Mouse (Mus musculus) neural tube, embryonic 14.5 days (tissue): ENCODE measurements around the gene Ptprj. TPM values are rescaled to one million over a fixed set of nuclear protein-coding genes. Genes with fewer than 3 reads are reported as not detected.

Source experiments
- ATAC-seq: fragments of 200-750 bp; cut with Nextera tagmentation; 2 replicates; pipeline ENCODE4 v1.8.0; 2017; ENCODE audit warnings: low read depth, mild to moderate bottlenecking, moderate TSS enrichment, moderate library complexity
- H3K27ac ChIP-seq: fragments of 300-500 bp; sonication (generic); 2 replicates; pipeline ENCODE4 v1.5.1; 2014; ENCODE audit warnings: low read depth, mild to moderate bottlenecking, control low read depth, low read length, moderate library complexity, mixed read lengths
- H3K27me3 ChIP-seq: fragments of 300-500 bp; sonication (generic); 2 replicates; pipeline ENCODE4 v1.6.1; 2014; ENCODE audit warnings: low read length; ENCODE audit not compliant: control insufficient read depth, insufficient read depth
- H3K36me3 ChIP-seq: fragments of 300-500 bp; sonication (generic); 2 replicates; pipeline ENCODE4 v1.6.1; 2014; ENCODE audit warnings: low read length, mixed read lengths; ENCODE audit not compliant: control insufficient read depth, insufficient read depth
- H3K4me1 ChIP-seq: fragments of 300-500 bp; sonication (generic); 2 replicates; pipeline ENCODE4 v1.6.1; 2014; ENCODE audit warnings: low read length; ENCODE audit not compliant: control insufficient read depth, insufficient read depth
- H3K4me2 ChIP-seq: fragments of 300-500 bp; sonication (generic); 2 replicates; pipeline ENCODE4 v1.6.1; 2014; ENCODE audit warnings: mild to moderate bottlenecking, low read depth, low read length, control low read depth
- H3K4me3 ChIP-seq: fragments of 300-500 bp; sonication (generic); 2 replicates; pipeline ENCODE4 v1.5.1; 2014; ENCODE audit warnings: low read depth, low read length, control low read depth, mixed read lengths
- H3K9ac ChIP-seq: fragments of 300-500 bp; sonication (generic); replicated peaks from 2 replicates; pipeline ENCODE4 v1.6.1; 2014; ENCODE audit warnings: low read depth, mild to moderate bottlenecking, control low read depth, low read length, mixed read lengths
- H3K9me3 ChIP-seq: fragments of 300-500 bp; sonication (generic); 2 replicates; pipeline ENCODE4 v1.6.1; 2016; ENCODE audit warnings: low read length; ENCODE audit not compliant: control insufficient read depth
- WGBS: fragments of 180-500 bp; shearing (Covaris S2); extraction: QIAGEN DNeasy Blood & Tissue Kit; methylation state at CpG from one replicate; pipeline ENCODE4 v1.1.7; 2014; 5-methylcytosine and 5-hydroxymethylcytosine counted together
- polyA plus RNA-seq: library from polyadenylated mRNA; unstranded; fragments of >200 nt; fragmentation: Nextera tagmentation; extraction: Ambion mirVana; gene quantifications from 2 replicates; pipeline ENCODE4 v1.2.1, GENCODE M21; 2014

Gene Ptprj
- polyA plus RNA-seq, 1 experiment from 2014 or later, result 9.7 TPM

DNA sequence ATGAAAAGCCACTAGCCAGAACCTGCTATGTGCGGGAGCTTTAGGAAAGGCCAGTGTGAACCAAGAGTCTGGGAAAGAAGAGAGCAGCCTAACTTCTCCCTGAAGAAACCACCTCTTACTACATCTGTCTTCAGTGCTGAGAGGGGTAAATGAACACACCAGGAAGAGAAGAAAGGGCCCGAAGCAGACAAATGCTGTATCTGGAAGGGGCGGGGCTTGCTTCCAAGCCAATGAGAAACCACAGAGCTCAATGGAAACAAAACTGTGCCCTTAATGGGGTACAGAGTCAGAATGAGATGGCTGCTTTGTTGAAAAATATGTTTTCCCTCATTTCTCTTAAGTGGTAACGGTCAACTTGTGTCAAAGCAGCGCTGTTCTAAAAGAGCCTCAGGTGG, 83.8 kb downstream of the Ptprj start:
- H3K27me3 ChIP-seq, result no peaks in the 10 kb centered on the region
- H3K9ac ChIP-seq, result no peak overlapping the region
- H3K4me3 ChIP-seq, result no peak overlapping the region
- 80% methylated on average over 5 of the region's 5 CpGs for WGBS
- no peaks in the 10 kb centered on the region for H3K9me3 ChIP-seq
- H3K4me1 ChIP-seq, result no peaks in the 10 kb centered on the region
- no peak overlapping the region for H3K27ac ChIP-seq
- H3K36me3 ChIP-seq, result no peaks in the 10 kb centered on the region
- H3K4me2 ChIP-seq, result no peak overlapping the region
- no peak for ATAC-seq

DNA sequence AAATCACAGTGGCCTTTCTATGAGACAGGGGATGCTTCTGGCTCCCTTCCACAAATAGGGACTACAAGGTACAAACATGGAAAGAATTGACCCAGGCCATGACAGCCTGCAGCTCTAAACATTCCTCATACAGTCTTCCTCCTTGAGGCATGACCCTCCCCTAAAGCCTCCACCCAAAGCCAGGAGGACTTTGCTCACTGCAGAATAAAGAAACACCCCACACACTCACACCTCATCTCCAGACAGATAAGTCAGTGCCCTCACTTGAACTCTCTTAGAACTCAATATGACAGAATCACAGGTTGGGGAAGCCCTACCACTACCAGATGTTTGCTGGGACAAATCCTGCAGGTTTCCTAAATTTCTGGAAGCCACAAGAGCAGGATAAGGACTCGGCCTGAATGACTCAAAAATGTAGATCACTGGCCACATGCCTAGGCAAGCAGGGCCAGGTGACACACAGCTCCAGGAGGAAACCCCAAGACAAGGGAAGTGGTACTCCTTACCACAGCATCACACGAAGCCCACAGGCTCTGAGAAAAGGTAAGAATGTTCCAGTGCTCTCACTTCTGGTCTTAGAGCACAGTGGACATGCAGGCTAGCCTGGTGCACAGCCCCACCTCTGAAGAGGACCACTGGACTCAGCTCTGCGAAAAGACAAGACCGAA, 84.3 kb downstream of the Ptprj start:
- Histone ChIP-seq H3K27ac (no peak overlapping the region), H3K4me3 (no peak overlapping the region), H3K9ac (no peak overlapping the region), H3K4me2 (no peak overlapping the region), H3K27me3 (no peaks in the 10 kb centered on the region), H3K9me3 (no peaks in the 10 kb centered on the region), H3K4me1 (no peaks in the 10 kb centered on the region), H3K36me3 (no peaks in the 10 kb centered on the region)
- 88% methylated on average over 4 of the region's 4 CpGs for whole genome bisulfite sequencing
- no peak for ATAC-seq

DNA sequence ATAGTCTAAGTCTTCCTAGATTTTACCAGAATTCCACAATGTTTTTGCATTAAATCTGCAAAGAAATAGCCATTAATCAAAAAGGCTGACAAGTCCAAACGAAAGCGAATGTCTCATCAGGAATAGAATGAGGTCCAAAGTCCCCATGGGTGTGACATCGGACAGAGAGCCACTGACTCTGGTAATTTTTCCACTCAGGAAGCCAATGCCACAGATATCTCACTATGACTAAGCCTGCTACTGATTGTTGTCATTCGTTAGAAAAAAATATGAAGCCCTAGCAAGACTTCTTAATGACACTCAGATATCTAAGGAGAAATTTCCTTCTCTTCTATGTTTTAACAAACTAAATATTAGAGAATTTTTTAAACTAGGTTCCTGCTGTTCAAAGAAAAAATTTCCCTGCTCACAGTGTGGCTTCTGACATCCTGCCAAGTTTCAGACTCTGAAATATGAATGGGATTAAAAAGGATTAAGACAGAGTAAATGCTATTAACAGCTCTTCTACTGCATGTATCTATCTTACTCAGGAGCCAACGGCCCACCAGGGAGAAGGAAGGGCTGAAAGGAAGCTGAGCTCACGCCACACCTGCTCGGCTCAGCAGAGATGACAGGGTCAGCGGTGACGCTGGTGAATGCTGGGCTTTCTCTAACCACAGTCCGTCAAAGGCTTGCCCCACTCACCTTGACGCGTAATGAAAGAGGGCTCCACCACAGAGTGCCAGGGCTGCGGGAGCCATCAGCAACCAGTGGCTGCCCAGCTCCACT, 90.0 kb downstream of the Ptprj start:
- Histone ChIP-seq H3K4me3 (no peak overlapping the region), H3K36me3 (no peaks in the 10 kb centered on the region), H3K9me3 (no peaks in the 10 kb centered on the region), H3K27me3 (no peaks in the 10 kb centered on the region), H3K4me2 (no peak overlapping the region), H3K27ac (no peak overlapping the region), H3K9ac (no peak overlapping the region), H3K4me1 (peaks cover 3% of the 10 kb centered on the region; the same call in 1 of the 2 replicates)
- peak; percentile 33; the same call in 1 of the 2 replicates for ATAC-seq
- 60% methylated on average over 13 of the region's 13 CpGs for WGBS

DNA sequence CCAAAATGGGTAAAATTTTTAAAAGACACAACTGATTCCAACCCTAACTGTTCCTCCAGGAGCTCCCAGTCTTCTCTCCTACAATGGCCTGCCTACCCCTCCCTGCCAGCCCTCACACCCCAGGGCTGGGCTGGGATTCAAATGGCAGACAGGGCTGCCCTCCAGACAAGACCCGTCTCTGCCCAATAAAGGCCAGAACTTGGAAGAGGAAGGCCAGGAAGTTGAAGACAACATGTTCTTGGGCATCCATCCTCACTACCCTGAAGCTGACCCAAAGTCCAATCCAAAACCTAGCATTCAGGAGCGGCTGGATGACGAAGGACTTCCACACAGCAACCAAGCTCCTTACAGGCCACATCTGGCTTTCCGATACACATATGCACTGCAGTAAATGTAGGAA, 90.6 kb downstream of the Ptprj start:
- peaks cover 3% of the 10 kb centered on the region; the same call in 1 of the 2 replicates for H3K4me1 ChIP-seq
- H3K4me2 ChIP-seq, result no peak overlapping the region
- H3K36me3 ChIP-seq, result no peaks in the 10 kb centered on the region
- no peaks in the 10 kb centered on the region for H3K9me3 ChIP-seq
- no peak overlapping the region for H3K4me3 ChIP-seq
- H3K27ac ChIP-seq, result no peak overlapping the region
- H3K27me3 ChIP-seq, result no peaks in the 10 kb centered on the region
- ATAC-seq, result 0 out of 2 replicates have a peak, but pooled peaks have one; percentile 24
- 75% methylated on average over 4 of the region's 4 CpGs for WGBS
- no peak overlapping the region for H3K9ac ChIP-seq

DNA sequence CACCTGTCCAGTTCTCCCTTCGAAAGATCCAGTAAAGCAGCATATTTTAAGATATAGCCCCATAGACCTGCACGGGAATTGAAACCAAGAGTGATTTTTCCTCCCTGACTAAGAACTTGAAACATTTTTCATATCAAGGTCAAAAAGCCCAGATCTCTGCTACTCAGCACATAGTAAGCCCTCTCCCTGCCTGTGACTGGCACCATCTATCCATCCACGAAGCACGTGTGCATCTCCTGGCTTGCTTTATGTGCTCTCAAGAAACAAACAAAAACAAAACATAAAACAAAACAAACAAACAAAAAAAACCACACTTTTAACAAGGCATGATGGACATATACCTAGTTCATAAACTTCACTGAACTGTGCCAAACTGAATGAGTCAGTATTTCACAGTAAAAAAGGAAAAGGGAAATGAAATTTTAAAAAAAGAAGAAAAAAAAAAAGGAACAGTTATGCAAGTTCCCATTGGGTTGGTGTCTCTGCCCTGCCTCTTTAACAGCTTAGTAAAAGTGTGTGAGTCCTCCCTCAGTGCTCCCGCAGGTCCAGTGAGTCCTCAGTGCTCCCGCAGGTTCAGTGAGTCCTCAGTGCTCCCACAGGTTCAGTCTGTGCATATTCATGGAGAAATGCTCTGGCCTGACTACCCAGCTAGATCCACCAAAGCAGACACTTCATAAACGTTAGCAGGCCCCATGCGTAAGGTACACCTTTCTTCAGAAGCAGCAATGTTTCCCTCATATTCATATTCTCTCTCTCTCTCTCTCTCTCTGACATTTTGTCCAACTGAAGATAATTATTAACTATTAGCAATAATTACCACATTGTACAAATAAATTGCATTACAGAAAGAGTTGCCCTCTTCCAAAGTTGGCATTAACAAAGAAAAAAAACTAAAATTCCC, 91.5 kb downstream of the Ptprj start:
- Histone ChIP-seq H3K27ac (no peak overlapping the region), H3K36me3 (no peaks in the 10 kb centered on the region), H3K4me1 (peaks cover 3% of the 10 kb centered on the region; the same call in 1 of the 2 replicates), H3K4me2 (no peak overlapping the region), H3K9ac (no peak overlapping the region), H3K4me3 (no peak overlapping the region), H3K27me3 (no peaks in the 10 kb centered on the region), H3K9me3 (no peaks in the 10 kb centered on the region)
- WGBS, result 87% methylated on average over 8 of the region's 8 CpGs
- ATAC-seq, result no peak

DNA sequence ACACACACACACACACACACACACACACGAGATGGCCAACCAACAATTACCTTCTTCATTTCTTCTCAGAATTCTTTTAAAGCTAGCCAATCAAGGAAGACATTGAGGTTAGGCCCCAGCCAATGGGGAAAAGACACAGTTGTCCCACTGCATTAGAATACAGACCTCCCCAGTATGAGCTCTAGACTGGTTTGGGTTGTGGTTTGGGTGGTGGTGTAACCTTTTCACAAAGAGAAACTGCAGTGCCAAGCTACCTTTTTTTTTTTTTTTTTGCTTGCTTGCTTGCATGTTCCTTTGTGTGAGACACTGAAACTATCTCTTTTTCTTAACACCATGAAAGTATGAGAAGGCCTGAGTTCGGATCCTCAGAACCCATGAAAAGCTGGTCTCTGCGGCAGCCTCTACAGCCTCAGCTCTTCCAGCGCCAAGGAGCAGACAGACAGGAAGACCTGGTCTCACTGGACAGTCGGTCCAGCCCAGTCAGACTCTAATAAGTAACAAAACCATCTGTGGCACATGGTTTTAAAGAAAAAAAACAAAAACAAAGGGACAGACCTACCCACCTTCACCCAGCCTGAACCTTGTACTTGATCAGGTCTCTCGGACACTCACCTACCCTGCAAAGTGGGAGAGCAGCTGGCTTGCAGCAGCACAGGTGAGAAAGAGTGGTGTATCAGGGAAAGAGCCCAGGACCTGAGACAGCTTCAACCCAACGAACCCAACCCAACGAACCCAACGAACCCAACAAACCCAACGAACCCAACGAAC, 92.8 kb downstream of the Ptprj start:
- H3K4me2 ChIP-seq, result no peak overlapping the region
- H3K27me3 ChIP-seq, result no peaks in the 10 kb centered on the region
- no peak overlapping the region for H3K27ac ChIP-seq
- no peak overlapping the region for H3K4me3 ChIP-seq
- H3K9me3 ChIP-seq, result no peaks in the 10 kb centered on the region
- ATAC-seq, result no peak
- WGBS, result 92% methylated on average over 11 of the region's 11 CpGs
- no peak overlapping the region for H3K9ac ChIP-seq
- H3K4me1 ChIP-seq, result peaks cover 3% of the 10 kb centered on the region; the same call in 1 of the 2 replicates
- no peaks in the 10 kb centered on the region for H3K36me3 ChIP-seq

DNA sequence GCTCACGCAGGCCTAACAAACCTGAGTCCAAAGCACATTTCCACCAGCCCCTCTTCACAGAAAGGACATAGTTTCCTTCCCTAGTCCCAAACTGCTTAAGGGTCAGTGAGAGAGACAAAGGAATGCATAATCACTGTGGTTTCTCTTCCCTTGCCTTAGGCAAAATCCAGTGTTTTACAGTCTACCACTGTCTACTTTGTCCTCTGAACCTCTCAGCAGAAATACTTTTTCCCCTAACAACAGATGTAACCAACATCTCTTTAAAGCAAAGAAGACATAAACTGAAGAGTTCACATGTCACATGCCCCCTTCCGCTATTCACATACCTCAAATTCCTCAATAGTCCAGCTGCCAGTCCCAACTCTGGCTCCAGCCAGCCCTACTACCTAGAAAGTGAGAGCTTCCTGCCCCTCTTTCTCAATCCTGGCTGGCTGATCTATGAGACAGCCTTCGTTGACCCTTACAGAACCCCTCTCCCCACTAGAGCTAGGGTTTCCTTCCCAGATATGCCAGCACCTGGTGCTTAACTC, 94.2 kb downstream of the Ptprj start:
- ATAC-seq, result no peak
- H3K4me2 ChIP-seq, result no peak overlapping the region
- no peaks in the 10 kb centered on the region for H3K36me3 ChIP-seq
- no peak overlapping the region for H3K4me3 ChIP-seq
- WGBS, result 76% methylated on average over 3 of the region's 3 CpGs
- peaks cover 3% of the 10 kb centered on the region; the same call in 1 of the 2 replicates for H3K4me1 ChIP-seq
- no peak overlapping the region for H3K27ac ChIP-seq
- no peak overlapping the region for H3K9ac ChIP-seq
- H3K27me3 ChIP-seq, result no peaks in the 10 kb centered on the region
- H3K9me3 ChIP-seq, result no peaks in the 10 kb centered on the region

DNA sequence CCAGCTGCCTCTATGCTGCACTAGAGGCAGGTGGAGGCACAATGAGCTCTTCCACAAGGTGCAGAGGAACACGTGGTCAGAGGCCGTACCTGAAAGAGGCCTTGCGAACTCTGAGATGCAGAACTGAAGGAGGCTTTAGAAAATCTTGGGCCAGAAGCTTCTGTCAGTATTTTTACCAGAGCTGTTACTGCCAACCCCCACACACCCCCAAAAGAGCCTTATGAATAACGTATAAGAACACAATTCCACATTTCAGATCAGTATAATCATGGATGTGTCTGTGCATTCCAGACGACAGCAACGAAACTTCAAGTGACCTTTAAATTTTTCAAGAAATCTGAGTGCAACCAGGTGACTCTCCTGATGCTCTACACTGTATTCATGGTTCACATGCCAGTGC, 98.9 kb downstream of the Ptprj start:
- ATAC-seq, result no peak
- Histone ChIP-seq H3K9me3 (no peaks in the 10 kb centered on the region), H3K27ac (no peak overlapping the region), H3K36me3 (no peaks in the 10 kb centered on the region), H3K9ac (no peak overlapping the region), H3K27me3 (no peaks in the 10 kb centered on the region), H3K4me2 (no peak overlapping the region), H3K4me1 (no peaks in the 10 kb centered on the region; the same call in 1 of the 2 replicates), H3K4me3 (no peak overlapping the region)
- WGBS, result 90% methylated on average over 6 of the region's 6 CpGs
